Mouse (Mus musculus): ENCODE results near the gene Siah3.

GRCm38 (mm10) chr14:75456489-75457220 lies 873 bp downstream of the Siah3 start:
- TF ChIP-seq GATA1 (IDR thresholded peaks at IDR 0.05; ENCODE audit: borderline replicate concordance, low read length) (no peak), FLI1 (IDR thresholded peaks at IDR 0.05; ENCODE audit: low read length) (no peak)
